Mouse (Mus musculus) C2C12 (cell line): ENCODE results near the gene Fxyd2.

ENCODE experiments used
- CTCF ChIP-seq: IDR thresholded peaks from one replicate; pipeline ENCODE4 v1.5.1; 2011; ENCODE audit not compliant: control insufficient read depth, insufficient read depth, insufficient read length
- FOSL1 ChIP-seq: IDR thresholded peaks from one replicate; pipeline ENCODE4 v1.8.0; 2011; ENCODE audit warnings: mild to moderate bottlenecking, low read length; ENCODE audit not compliant: poor library complexity, insufficient read depth, severe bottlenecking
- MYOG ChIP-seq: IDR thresholded peaks from one replicate; pipeline ENCODE4 v1.6.1; 2011; ENCODE audit not compliant: control insufficient read depth, insufficient read length; ENCODE audit errors: extremely low read depth

GRCm38 (mm10) chr9:45454889-45455610, 55.6 kb downstream of the Fxyd2 start:
- TF ChIP-seq CTCF = no peak
- TF ChIP-seq FOSL1 = no peak
- TF ChIP-seq MYOG = no peak
